Mouse (Mus musculus): Measurements from ENCODE around the gene Eno3.
A peak's percentile ranks its signal among the peaks of the same experiment; 100 is the strongest.

GRCm38 (mm10) chr11:70655571-70656455 lies 1.2 kb upstream of the Eno3 start:
- peak; percentile 53 for TF ChIP-seq POLR2A (IDR thresholded peaks at IDR 0.05; ENCODE audit: low read depth, low read length)
- no peak for TF ChIP-seq CTCF (IDR thresholded peaks at IDR 0.05; ENCODE audit: borderline replicate concordance, insufficient read depth, low read length)
